Mouse (Mus musculus) frontal cortex, postnatal 14 days (tissue): ENCODE data around the gene Uchl3.

ENCODE experiments used
- DNase-seq, 2 experiments: peaks; one replicate each; pipeline ENCODE4 v3.0.0; 2022; ENCODE audit warnings: low spot score in 2 of 2

The Uchl3 gene

GRCm38 (mm10) chr14:101653581-101654525, at the start of gene Uchl3:
Uchl3 (plus strand) TSS chr14:101653967.
- peak; percentile 89 to 97 for DNase-seq

- DNase-seq, result no peak
These were observed 47.9 kb upstream of the Uchl3 start for GRCm38 (mm10) chr14:101605843-101606242.

GRCm38 (mm10) chr14:101607631-101608518, 45.9 kb upstream of the Uchl3 start:
- peak; percentile 8 to 14 for DNase-seq

- peak; percentile 41 to 57 for DNase-seq
These were observed 45.0 kb upstream of the Uchl3 start, which contains the start of gene Tbc1d4 for GRCm38 (mm10) chr14:101608519-101609368. Tbc1d4 (minus strand) TSS chr14:101609191.

GRCm38 (mm10) chr14:101610701-101611100, 43.1 kb upstream of the Uchl3 start:
- no peak for DNase-seq

- DNase-seq, result no peak
These were observed 40.6 kb upstream of the Uchl3 start for GRCm38 (mm10) chr14:101613206-101613605.

- no peak for DNase-seq
These were observed 37.6 kb upstream of the Uchl3 start for GRCm38 (mm10) chr14:101616178-101616577.

GRCm38 (mm10) chr14:101617680-101618079, 36.1 kb upstream of the Uchl3 start:
- DNase-seq, result no peak

- no peak for DNase-seq
These were observed 23.2 kb upstream of the Uchl3 start for GRCm38 (mm10) chr14:101630548-101630947.

- no peak for DNase-seq
These were observed 18.0 kb upstream of the Uchl3 start for GRCm38 (mm10) chr14:101635765-101636164.

GRCm38 (mm10) chr14:101637381-101637780, 16.4 kb upstream of the Uchl3 start:
- DNase-seq, result no peak

- peak; percentile 81 to 86 for DNase-seq
These were observed 13.5 kb upstream of the Uchl3 start, which contains the start of gene Commd6 for GRCm38 (mm10) chr14:101640153-101640843. Commd6 (minus strand) TSS chr14:101640686.

- no peak for DNase-seq
These were observed 8.8 kb upstream of the Uchl3 start for GRCm38 (mm10) chr14:101644948-101645347.

- DNase-seq, result no peak
These were observed 3.2 kb upstream of the Uchl3 start for GRCm38 (mm10) chr14:101650551-101650950.

GRCm38 (mm10) chr14:101652571-101652970, 1.2 kb upstream of the Uchl3 start:
- no peak for DNase-seq

GRCm38 (mm10) chr14:101654526-101654909, 751 bp downstream of the Uchl3 start:
- DNase-seq, result no peak

- no peak for DNase-seq
These were observed 2.5 kb downstream of the Uchl3 start for GRCm38 (mm10) chr14:101656307-101656706.

- no peak for DNase-seq
These were observed 8.1 kb downstream of the Uchl3 start for GRCm38 (mm10) chr14:101661654-101662412.

- no peak for DNase-seq
These were observed 10.5 kb downstream of the Uchl3 start for GRCm38 (mm10) chr14:101664274-101664673.

GRCm38 (mm10) chr14:101666056-101666455, 12.3 kb downstream of the Uchl3 start:
- DNase-seq, result no peak
